Mouse (Mus musculus) testis, adult 2 months (tissue): ENCODE data around the gene Ngdn.

Experiments used
- CTCF ChIP-seq: fragments of 200-500 bp; IDR thresholded peaks from 2 replicates; pipeline ENCODE4 v1.5.1; 2012; ENCODE audit warnings: low read depth, mild to moderate bottlenecking, inconsistent platforms, low read length, moderate library complexity; ENCODE audit not compliant: control insufficient read depth, insufficient read depth, insufficient replicate concordance
- POLR2A ChIP-seq: fragments of 200-500 bp; IDR thresholded peaks from 2 replicates; pipeline ENCODE4 v1.6.1; 2012; ENCODE audit warnings: low read depth, mild to moderate bottlenecking, inconsistent platforms, low read length, moderate library complexity; ENCODE audit not compliant: control insufficient read depth

GRCm38 (mm10) chr14:54976633-54977032, 38.6 kb upstream of the Ngdn start, which contains the start of gene Gm17428:
- no peak for TF ChIP-seq CTCF
- TF ChIP-seq POLR2A: no peak
